Mouse (Mus musculus) neural tube, embryonic 14.5 days (tissue): Measurements from ENCODE around the gene Slc25a19. TPM values are rescaled to one million over a fixed set of nuclear protein-coding genes. Genes with fewer than 3 reads are reported as not detected.

Experiments used
- ATAC-seq: fragments of 200-750 bp; cut with Nextera tagmentation; 2 replicates; pipeline ENCODE4 v1.8.0; 2017; ENCODE audit warnings: low read depth, mild to moderate bottlenecking, moderate TSS enrichment, moderate library complexity
- H3K27ac ChIP-seq: fragments of 300-500 bp; sonication (generic); 2 replicates; pipeline ENCODE4 v1.5.1; 2014; ENCODE audit warnings: low read depth, mild to moderate bottlenecking, control low read depth, low read length, moderate library complexity, mixed read lengths
- H3K27me3 ChIP-seq: fragments of 300-500 bp; sonication (generic); 2 replicates; pipeline ENCODE4 v1.6.1; 2014; ENCODE audit warnings: low read length; ENCODE audit not compliant: control insufficient read depth, insufficient read depth
- H3K36me3 ChIP-seq: fragments of 300-500 bp; sonication (generic); 2 replicates; pipeline ENCODE4 v1.6.1; 2014; ENCODE audit warnings: low read length, mixed read lengths; ENCODE audit not compliant: control insufficient read depth, insufficient read depth
- H3K4me1 ChIP-seq: fragments of 300-500 bp; sonication (generic); 2 replicates; pipeline ENCODE4 v1.6.1; 2014; ENCODE audit warnings: low read length; ENCODE audit not compliant: control insufficient read depth, insufficient read depth
- H3K4me2 ChIP-seq: fragments of 300-500 bp; sonication (generic); 2 replicates; pipeline ENCODE4 v1.6.1; 2014; ENCODE audit warnings: mild to moderate bottlenecking, low read depth, low read length, control low read depth
- H3K4me3 ChIP-seq: fragments of 300-500 bp; sonication (generic); 2 replicates; pipeline ENCODE4 v1.5.1; 2014; ENCODE audit warnings: low read depth, low read length, control low read depth, mixed read lengths
- H3K9ac ChIP-seq: fragments of 300-500 bp; sonication (generic); replicated peaks from 2 replicates; pipeline ENCODE4 v1.6.1; 2014; ENCODE audit warnings: low read depth, mild to moderate bottlenecking, control low read depth, low read length, mixed read lengths
- H3K9me3 ChIP-seq: fragments of 300-500 bp; sonication (generic); 2 replicates; pipeline ENCODE4 v1.6.1; 2016; ENCODE audit warnings: low read length; ENCODE audit not compliant: control insufficient read depth
- WGBS: fragments of 180-500 bp; shearing (Covaris S2); extraction: QIAGEN DNeasy Blood & Tissue Kit; methylation state at CpG from one replicate; pipeline ENCODE4 v1.1.7; 2014; 5-methylcytosine and 5-hydroxymethylcytosine counted together
- polyA plus RNA-seq: library from polyadenylated mRNA; unstranded; fragments of >200 nt; fragmentation: Nextera tagmentation; extraction: Ambion mirVana; gene quantifications from 2 replicates; pipeline ENCODE4 v1.2.1, GENCODE M21; 2014

The Slc25a19 gene
- polyA plus RNA-seq, 1 experiment from 2014 or later: 53.0 TPM

DNA sequence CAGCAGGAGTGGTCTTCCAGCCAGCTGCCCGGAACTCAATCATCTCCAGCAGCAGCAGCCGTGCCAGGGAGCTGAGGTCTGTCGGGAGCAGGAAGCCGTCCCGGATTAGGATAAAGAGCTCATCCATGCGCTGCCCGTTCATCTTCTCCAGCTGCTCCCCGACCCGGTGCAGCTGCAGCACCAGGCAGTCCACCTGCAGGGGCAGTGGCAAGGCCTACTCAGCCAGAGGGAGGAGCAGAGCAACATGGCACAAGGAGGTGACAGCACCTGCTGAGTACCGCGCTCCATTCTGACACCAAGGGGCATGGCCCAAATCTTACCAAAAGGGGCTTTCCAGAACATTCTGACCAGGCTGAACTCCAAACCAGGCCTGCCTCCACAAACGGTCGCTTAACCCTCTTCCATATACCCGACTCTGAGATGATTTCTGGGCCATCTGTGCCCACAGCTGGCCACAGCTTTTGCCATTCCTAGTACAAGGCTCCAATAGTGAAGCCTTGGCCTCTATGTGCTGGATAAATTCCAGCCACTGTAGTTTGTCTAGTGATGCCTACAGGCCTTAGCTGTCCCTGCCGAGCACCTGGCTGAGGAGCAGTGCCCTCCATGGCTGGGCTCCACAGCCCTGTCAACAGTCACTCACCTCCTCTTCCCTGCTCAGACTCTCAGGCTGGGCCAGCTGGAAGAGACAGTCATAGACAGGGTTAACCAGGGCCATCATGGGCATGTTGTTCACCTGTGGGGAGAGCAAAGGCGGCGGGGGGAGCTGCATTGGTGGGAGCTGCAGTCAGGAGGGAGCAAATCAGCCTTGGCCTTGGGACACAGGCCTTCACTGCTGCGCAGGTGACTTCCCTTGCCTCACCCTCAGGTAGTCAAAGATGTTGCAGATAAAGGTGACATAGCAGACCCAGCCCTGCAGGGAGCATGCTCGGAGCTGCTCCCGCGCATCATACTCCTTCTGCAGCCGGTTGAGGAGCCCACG lies 19.4 kb downstream of the Slc25a19 start:
- Histone ChIP-seq H3K4me2 (no peak overlapping the region), H3K9ac (no peak overlapping the region), H3K4me3 (no peak overlapping the region), H3K27ac (no peak overlapping the region), H3K36me3 (peaks cover 29% of the 10 kb centered on the region), H3K9me3 (no peaks in the 10 kb centered on the region), H3K4me1 (peaks cover 14% of the 10 kb centered on the region), H3K27me3 (no peaks in the 10 kb centered on the region)
- no peak for ATAC-seq
- WGBS: 86% methylated on average over 23 of the region's 23 CpGs

DNA sequence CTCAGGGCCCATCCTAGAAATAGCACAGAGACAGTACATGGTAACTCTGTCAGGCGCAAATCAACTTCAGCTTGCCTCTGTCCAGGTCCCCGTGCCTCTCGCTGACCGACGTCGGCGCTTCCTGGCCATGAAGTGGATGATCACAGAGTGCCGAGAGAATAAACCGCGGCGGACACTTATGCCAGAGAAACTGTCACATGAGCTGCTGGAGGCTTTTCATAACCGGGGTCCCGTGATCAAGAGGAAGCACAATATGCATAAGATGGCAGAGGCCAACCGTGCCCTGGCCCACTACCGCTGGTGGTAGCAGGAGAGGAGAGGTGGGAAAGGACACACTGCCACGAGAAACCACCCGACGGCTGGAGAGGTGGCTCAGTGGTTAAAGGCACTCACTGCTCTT lies 21.4 kb downstream of the Slc25a19 start:
- H3K4me2 ChIP-seq: no peak overlapping the region
- ATAC-seq: no peak
- H3K27ac ChIP-seq: no peak overlapping the region
- no peaks in the 10 kb centered on the region for H3K27me3 ChIP-seq
- peaks cover 29% of the 10 kb centered on the region for H3K36me3 ChIP-seq
- no peaks in the 10 kb centered on the region for H3K9me3 ChIP-seq
- H3K4me1 ChIP-seq: peaks cover 23% of the 10 kb centered on the region
- no peak overlapping the region for H3K4me3 ChIP-seq
- WGBS: 94% methylated on average over 18 of the region's 18 CpGs
- no peak overlapping the region for H3K9ac ChIP-seq

DNA sequence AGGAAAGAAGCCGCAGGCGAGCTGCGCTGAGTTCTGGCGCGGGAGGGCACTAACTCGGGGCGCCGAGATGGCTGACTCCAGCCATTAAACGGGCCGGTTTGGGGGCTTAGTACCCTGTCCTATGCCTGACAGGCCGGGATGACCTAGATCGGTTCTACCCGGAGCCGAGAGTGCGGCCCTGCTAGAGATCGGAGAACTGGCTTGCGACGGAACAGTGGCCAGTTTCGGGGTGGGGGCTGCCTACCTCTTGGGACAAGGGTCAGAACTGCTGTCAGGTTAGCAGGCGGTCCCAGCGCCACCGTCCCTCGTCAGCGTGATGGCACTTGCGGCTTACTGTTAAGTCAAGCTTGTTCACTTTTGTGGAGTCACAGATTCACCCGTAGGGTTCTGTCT lies 23.8 kb downstream of the Slc25a19 start:
- H3K27me3 ChIP-seq: no peaks in the 10 kb centered on the region
- peak overlapping the region; percentile 98 for H3K4me3 ChIP-seq
- H3K4me2 ChIP-seq: peak overlapping the region; percentile 94
- H3K9me3 ChIP-seq: no peaks in the 10 kb centered on the region
- 0% methylated on average over 26 of the region's 26 CpGs for WGBS
- peak; percentile 48 for ATAC-seq
- H3K36me3 ChIP-seq: peaks cover 29% of the 10 kb centered on the region
- H3K4me1 ChIP-seq: peaks cover 22% of the 10 kb centered on the region
- H3K27ac ChIP-seq: peak overlapping the region; percentile 90
- H3K9ac ChIP-seq: peak overlapping the region; percentile 91

DNA sequence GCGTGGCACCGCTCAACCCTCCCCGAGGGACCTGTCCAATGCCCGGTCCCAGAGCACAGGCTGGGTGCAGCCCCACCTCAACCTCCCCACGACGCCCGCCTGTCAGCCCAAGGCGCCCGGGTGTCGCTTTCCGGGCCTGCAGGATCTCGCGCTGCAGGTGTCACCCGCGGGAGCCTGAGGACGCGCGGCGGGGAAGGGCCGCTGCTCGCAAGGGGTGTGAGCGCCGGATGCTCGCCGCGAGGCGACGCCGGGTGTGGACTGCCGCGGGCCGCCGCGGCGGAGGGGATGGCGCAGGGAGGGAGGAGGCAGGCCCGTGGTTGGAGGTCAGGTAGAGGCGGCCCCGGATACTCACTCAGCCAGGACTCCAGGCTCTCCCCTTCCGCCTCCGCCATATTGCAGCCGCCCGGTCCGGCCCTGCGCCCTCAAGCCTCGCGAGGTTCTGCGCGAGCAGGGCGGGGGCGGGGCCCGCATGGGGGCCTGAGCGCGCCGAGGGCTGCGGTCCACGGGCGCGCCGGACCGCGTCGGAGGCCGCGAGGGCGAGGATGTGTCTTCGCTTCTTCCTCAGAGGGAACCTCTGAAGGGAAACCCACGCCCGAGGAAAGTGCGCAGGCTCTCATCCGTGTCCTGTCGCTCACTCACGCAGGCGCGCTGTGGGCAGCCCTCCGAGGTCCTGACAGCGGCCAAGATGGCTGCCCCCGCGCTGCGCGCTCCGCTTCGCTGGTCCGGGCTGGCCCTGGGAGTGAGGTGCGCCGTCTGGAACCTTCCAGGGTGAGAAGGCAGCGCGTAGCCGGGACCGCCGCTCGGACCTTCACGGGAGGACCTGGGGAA lies 24.4 kb downstream of the Slc25a19 start, which contains the start of the genes Mrps7 and Gga3:
Gene Mrps7, plus strand, starts transcription at position 450 of the 828 bp plus-strand sequence.
Gene Gga3, minus strand, starts transcription at position 576 of the 828 bp plus-strand sequence.
- H3K27me3 ChIP-seq: no peaks in the 10 kb centered on the region
- under 1% methylated on average over 73 of the region's 93 CpGs for WGBS
- ATAC-seq: peak; percentile 97
- H3K36me3 ChIP-seq: peaks cover 27% of the 10 kb centered on the region
- peak within 1 kb of the TSS; percentile 98 for H3K4me3 ChIP-seq
- H3K4me2 ChIP-seq: peak within 1 kb of the TSS; percentile 94
- H3K9me3 ChIP-seq: no peaks in the 10 kb centered on the region
- peak within 1 kb of the TSS; percentile 90 for H3K27ac ChIP-seq
- H3K4me1 ChIP-seq: peaks cover 22% of the 10 kb centered on the region
- peak within 1 kb of the TSS; percentile 91 for H3K9ac ChIP-seq

DNA sequence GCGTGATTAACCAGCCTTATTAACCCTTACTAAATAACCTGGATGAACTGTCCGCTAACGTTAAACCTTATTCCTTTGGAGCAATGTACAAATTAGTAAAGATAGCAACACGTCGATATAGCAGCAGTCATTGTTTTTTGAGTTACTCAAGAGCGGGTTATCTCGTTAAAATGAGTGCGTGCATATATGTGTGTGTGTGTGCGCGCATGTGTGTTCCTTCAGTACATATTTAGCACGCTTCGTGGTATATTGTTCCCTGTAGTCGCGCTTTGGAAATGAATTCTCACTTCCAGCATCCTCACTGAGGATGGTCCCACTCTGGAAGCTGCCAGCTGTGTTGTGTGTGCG lies 25.0 kb downstream of the Slc25a19 start:
- Histone ChIP-seq H3K4me3 (peak overlapping the region; percentile 98), H3K27me3 (no peaks in the 10 kb centered on the region), H3K27ac (peak overlapping the region; percentile 90), H3K4me1 (peaks cover 22% of the 10 kb centered on the region), H3K36me3 (peaks cover 21% of the 10 kb centered on the region), H3K4me2 (peak overlapping the region; percentile 94), H3K9me3 (no peaks in the 10 kb centered on the region), H3K9ac (peak overlapping the region; percentile 91)
- no peak for ATAC-seq
- WGBS: 5% methylated on average over 15 of the region's 15 CpGs

DNA sequence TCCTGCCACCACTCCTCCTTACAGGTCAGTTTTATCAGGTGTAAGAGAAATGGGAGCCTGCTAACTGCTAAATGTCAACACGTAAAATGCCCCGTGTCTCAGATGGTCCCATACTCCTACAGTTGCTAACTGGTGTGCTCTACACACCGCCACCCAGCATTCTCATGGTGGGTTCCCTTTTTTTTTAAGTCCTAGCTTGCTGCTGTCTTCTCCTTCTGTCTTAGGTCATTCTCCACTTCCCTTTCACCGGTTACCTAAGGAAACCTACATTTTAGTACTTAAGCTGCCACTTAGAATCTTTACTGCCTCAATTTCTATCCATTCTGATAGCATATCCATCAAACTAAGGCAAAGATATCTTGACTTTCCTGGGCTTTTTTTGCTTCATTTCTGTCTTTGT lies 26.9 kb downstream of the Slc25a19 start:
- Histone ChIP-seq H3K4me3 (no peak overlapping the region), H3K36me3 (peaks cover 9% of the 10 kb centered on the region), H3K27me3 (no peaks in the 10 kb centered on the region), H3K9me3 (no peaks in the 10 kb centered on the region), H3K27ac (no peak overlapping the region), H3K4me1 (peaks cover 22% of the 10 kb centered on the region), H3K4me2 (no peak overlapping the region), H3K9ac (no peak overlapping the region)
- 93% methylated on average over 4 of the region's 4 CpGs for WGBS
- no peak for ATAC-seq

DNA sequence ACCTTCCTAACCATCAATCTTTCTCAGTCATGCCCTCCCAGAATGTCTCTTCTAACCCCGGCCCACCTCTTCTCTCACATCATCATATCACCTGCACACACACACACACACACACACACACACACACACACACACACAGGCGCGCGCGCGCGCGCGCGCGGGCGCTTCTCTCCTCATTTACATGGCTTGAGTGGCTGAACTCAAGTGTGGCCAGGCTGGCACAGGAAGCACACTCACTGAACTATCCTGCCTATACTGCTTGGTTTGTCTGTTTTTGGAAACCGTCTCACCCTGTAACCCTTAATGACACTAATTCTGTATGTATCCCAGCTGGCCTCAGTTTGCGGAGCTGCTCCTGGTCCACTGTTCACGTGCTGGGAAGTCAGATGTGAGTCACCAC lies 27.4 kb downstream of the Slc25a19 start:
- H3K4me2 ChIP-seq: no peak overlapping the region
- no peak overlapping the region for H3K27ac ChIP-seq
- no peak overlapping the region for H3K4me3 ChIP-seq
- H3K9ac ChIP-seq: no peak overlapping the region
- H3K36me3 ChIP-seq: peaks cover 6% of the 10 kb centered on the region
- no peak for ATAC-seq
- H3K4me1 ChIP-seq: peaks cover 22% of the 10 kb centered on the region
- 90% methylated on average over 15 of the region's 15 CpGs for WGBS
- no peaks in the 10 kb centered on the region for H3K27me3 ChIP-seq
- H3K9me3 ChIP-seq: no peaks in the 10 kb centered on the region

DNA sequence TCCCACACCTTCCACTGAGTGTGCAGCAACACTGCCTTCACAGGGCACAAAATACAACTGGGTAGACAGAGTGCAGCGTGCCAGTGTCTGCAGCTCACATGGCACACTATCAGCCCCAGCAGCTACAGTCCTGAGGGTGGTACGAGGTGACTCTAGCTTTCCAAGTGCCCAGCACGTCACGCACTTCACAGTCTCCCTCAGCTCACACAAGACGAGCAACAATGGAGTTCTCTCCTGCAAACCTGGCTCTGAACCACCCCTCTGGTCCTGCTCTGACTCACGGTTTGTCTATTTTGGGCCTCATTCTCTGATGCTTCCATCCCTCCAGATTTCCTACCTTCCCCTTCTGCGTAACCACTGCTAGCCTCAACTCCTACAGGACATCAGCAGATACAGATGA lies 28.4 kb downstream of the Slc25a19 start:
- Histone ChIP-seq H3K9ac (no peak overlapping the region), H3K36me3 (peaks cover 7% of the 10 kb centered on the region; the same call in 1 of the 2 replicates), H3K4me1 (peaks cover 16% of the 10 kb centered on the region), H3K4me3 (no peak overlapping the region), H3K4me2 (no peak overlapping the region), H3K9me3 (no peaks in the 10 kb centered on the region), H3K27ac (no peak overlapping the region), H3K27me3 (no peaks in the 10 kb centered on the region)
- no peak for ATAC-seq
- WGBS: 96% methylated on average over 7 of the region's 7 CpGs
